Mouse (Mus musculus): ENCODE results near the gene Gtf3c5. TPM values are rescaled to one million over a fixed set of nuclear protein-coding genes. Genes with fewer than 3 reads are reported as not detected.
A peak's percentile ranks its signal among the peaks of the same experiment; 100 is the strongest.

Gtf3c5 gene
- total and polyA plus RNA-seq, 2 experiments from 2014 or later: 12.7 to 14.0 TPM

GRCm38 (mm10) chr2:28547237-28548172, 36.0 kb downstream of the Gtf3c5 start:
- no peak overlapping the region for H3K4me3 ChIP-seq (ENCODE audit: low read depth, low read length)
- no peaks in the 10 kb centered on the region for H3K9me3 ChIP-seq (replicated peaks; ENCODE audit: control insufficient read depth, low read length)
- H3K4me2 ChIP-seq (ENCODE audit: low read depth, low read length): no peak overlapping the region
- H3K27me3 ChIP-seq (ENCODE audit: control insufficient read depth, insufficient read depth, low read length): no peaks in the 10 kb centered on the region
- TF ChIP-seq EP300 (IDR thresholded peaks at IDR 0.05; ENCODE audit: low read depth) (no peak), CTCF (IDR thresholded peaks at IDR 0.05; ENCODE audit: low read depth) (peak; percentile 99)
- H3K4me1 ChIP-seq (ENCODE audit: control insufficient read depth, insufficient read depth): no peaks in the 10 kb centered on the region
- WGBS: 48% methylated on average over 11 of the region's 11 CpGs
- DNase-seq (ENCODE audit: low spot score) (peak; percentile 75), ATAC-seq (ENCODE audit: insufficient read depth, low read depth) (peak; percentile 64)
- H3K36me3 ChIP-seq (replicated peaks; ENCODE audit: control insufficient read depth, insufficient read depth, low read length): peaks cover 81% of the 10 kb centered on the region
- H3K27ac ChIP-seq (ENCODE audit: low read depth): no peak overlapping the region
- H3K9ac ChIP-seq (replicated peaks; ENCODE audit: low read depth, low read length): no peak overlapping the region

GRCm38 (mm10) chr2:28546560-28546959, 37.0 kb downstream of the Gtf3c5 start:
- 74% methylated on average over 6 of the region's 6 CpGs for WGBS
- no peaks in the 10 kb centered on the region for H3K4me1 ChIP-seq (ENCODE audit: control insufficient read depth, insufficient read depth)
- TF ChIP-seq EP300 (IDR thresholded peaks at IDR 0.05; ENCODE audit: low read depth): no peak
- TF ChIP-seq CTCF (IDR thresholded peaks at IDR 0.05; ENCODE audit: low read depth): no peak
- no peak overlapping the region for H3K4me3 ChIP-seq (ENCODE audit: low read depth, low read length)
- no peak for DNase-seq (ENCODE audit: low spot score)
- H3K4me2 ChIP-seq (ENCODE audit: low read depth, low read length): no peak overlapping the region
- no peak overlapping the region for H3K9ac ChIP-seq (replicated peaks; ENCODE audit: low read depth, low read length)
- H3K27ac ChIP-seq (ENCODE audit: low read depth): no peak overlapping the region
- no peaks in the 10 kb centered on the region for H3K9me3 ChIP-seq (replicated peaks; ENCODE audit: control insufficient read depth, low read length)
- ATAC-seq (ENCODE audit: insufficient read depth, low read depth): no peak
- H3K27me3 ChIP-seq (ENCODE audit: control insufficient read depth, insufficient read depth, low read length): no peaks in the 10 kb centered on the region
- H3K36me3 ChIP-seq (replicated peaks; ENCODE audit: control insufficient read depth, insufficient read depth, low read length): peaks cover 75% of the 10 kb centered on the region

GRCm38 (mm10) chr2:28545976-28546375, 37.6 kb downstream of the Gtf3c5 start:
- Histone ChIP-seq H3K4me2 (ENCODE audit: low read depth, low read length) (no peak overlapping the region), H3K9me3 (replicated peaks; ENCODE audit: control insufficient read depth, low read length) (no peaks in the 10 kb centered on the region), H3K36me3 (replicated peaks; ENCODE audit: control insufficient read depth, insufficient read depth, low read length) (peaks cover 69% of the 10 kb centered on the region)

GRCm38 (mm10) chr2:28543894-28544293, 39.7 kb downstream of the Gtf3c5 start:
- 78% methylated on average over 8 of the region's 8 CpGs for WGBS
- Histone ChIP-seq H3K27me3 (ENCODE audit: control insufficient read depth, insufficient read depth, low read length) (no peaks in the 10 kb centered on the region), H3K4me2 (ENCODE audit: low read depth, low read length) (no peak overlapping the region)

More at GRCm38 (mm10) chr2:28545976-28546375, 37.6 kb downstream of the Gtf3c5 start:
- Histone ChIP-seq H3K27ac (ENCODE audit: low read depth) (no peak overlapping the region), H3K4me3 (ENCODE audit: low read depth, low read length) (no peak overlapping the region), H3K4me1 (ENCODE audit: control insufficient read depth, insufficient read depth) (no peaks in the 10 kb centered on the region), H3K9ac (replicated peaks; ENCODE audit: low read depth, low read length) (no peak overlapping the region), H3K27me3 (ENCODE audit: control insufficient read depth, insufficient read depth, low read length) (no peaks in the 10 kb centered on the region)
- TF ChIP-seq EP300 (IDR thresholded peaks at IDR 0.05; ENCODE audit: low read depth): no peak
- DNase-seq (ENCODE audit: low spot score): no peak
- no peak for ATAC-seq (ENCODE audit: insufficient read depth, low read depth)

GRCm38 (mm10) chr2:28540587-28541227, 42.8 kb downstream of the Gtf3c5 start:
- no peak for ATAC-seq (ENCODE audit: insufficient read depth, low read depth)
- WGBS: 86% methylated on average over 8 of the region's 8 CpGs
- Histone ChIP-seq H3K9me3 (replicated peaks; ENCODE audit: control insufficient read depth, low read length) (no peaks in the 10 kb centered on the region), H3K36me3 (replicated peaks; ENCODE audit: control insufficient read depth, insufficient read depth, low read length) (peaks cover 37% of the 10 kb centered on the region), H3K4me1 (ENCODE audit: control insufficient read depth, insufficient read depth) (peaks cover 34% of the 10 kb centered on the region), H3K4me3 (ENCODE audit: low read depth, low read length) (no peak overlapping the region), H3K27me3 (ENCODE audit: control insufficient read depth, insufficient read depth, low read length) (no peaks in the 10 kb centered on the region), H3K9ac (replicated peaks; ENCODE audit: low read depth, low read length) (no peak overlapping the region), H3K27ac (ENCODE audit: low read depth) (no peak overlapping the region), H3K4me2 (ENCODE audit: low read depth, low read length) (no peak overlapping the region)
- TF ChIP-seq EP300 (IDR thresholded peaks at IDR 0.05; ENCODE audit: low read depth) (no peak), CTCF (IDR thresholded peaks at IDR 0.05; ENCODE audit: low read depth) (no peak)
- no peak for DNase-seq (ENCODE audit: low spot score)

More at GRCm38 (mm10) chr2:28543894-28544293, 39.7 kb downstream of the Gtf3c5 start:
- ATAC-seq (ENCODE audit: insufficient read depth, low read depth): no peak
- DNase-seq (ENCODE audit: low spot score): no peak
- no peak overlapping the region for H3K4me3 ChIP-seq (ENCODE audit: low read depth, low read length)
- H3K27ac ChIP-seq (ENCODE audit: low read depth): no peak overlapping the region
- H3K9me3 ChIP-seq (replicated peaks; ENCODE audit: control insufficient read depth, low read length): no peaks in the 10 kb centered on the region
- H3K36me3 ChIP-seq (replicated peaks; ENCODE audit: control insufficient read depth, insufficient read depth, low read length): peaks cover 52% of the 10 kb centered on the region
- no peak overlapping the region for H3K9ac ChIP-seq (replicated peaks; ENCODE audit: low read depth, low read length)
- TF ChIP-seq EP300 (IDR thresholded peaks at IDR 0.05; ENCODE audit: low read depth) (no peak), CTCF (IDR thresholded peaks at IDR 0.05; ENCODE audit: low read depth) (no peak)
- H3K4me1 ChIP-seq (ENCODE audit: control insufficient read depth, insufficient read depth): peaks cover 15% of the 10 kb centered on the region

All from heart, postnatal 0 days (tissue).